Mouse (Mus musculus): Measurements from ENCODE around the gene Sun5. TPM values are rescaled to one million over a fixed set of nuclear protein-coding genes. Genes with fewer than 3 reads are reported as not detected.
"Not testable (repeated sequence)": the region's sequence is repeated elsewhere in the genome, so short reads cannot be mapped to it uniquely, and the experiment has no call there.

Gene Sun5
- total and polyA plus RNA-seq, 2 experiments from 2014 or later: not detected

DNA sequence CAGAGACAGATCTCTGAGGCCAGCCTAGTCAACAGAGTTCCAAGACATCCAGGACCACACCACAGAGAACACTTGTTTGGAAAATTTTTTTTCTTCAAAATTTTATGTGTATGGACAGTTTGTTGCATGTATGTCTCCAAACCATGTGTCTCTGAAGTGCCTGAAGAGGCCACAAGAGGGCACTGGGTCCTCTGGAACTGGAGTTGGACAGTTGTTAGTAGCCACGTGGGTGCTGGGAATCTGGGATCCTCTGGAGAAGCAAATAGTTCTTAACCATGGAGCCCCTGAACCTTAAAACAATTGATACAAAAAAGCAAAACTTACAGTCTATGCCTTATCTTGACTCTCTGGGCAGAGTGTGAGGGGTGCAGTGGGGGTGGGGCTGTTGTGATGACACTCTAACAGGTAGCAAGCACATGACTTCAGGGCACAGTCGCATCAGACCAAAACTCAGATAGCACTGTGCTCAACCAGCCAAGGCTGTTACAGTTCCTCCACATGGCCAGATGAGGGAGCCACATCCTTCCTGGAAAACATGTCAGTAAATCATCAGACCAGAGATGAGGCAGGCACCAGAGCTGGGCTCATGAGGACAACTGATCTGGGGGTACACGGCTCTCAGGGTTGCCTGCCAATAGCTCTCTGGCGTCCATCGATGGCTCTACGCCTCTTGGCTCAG, 20.4 kb downstream of the Sun5 start:
- no peak overlapping the region for H3K27ac ChIP-seq
- no peaks in the 10 kb centered on the region for H3K9me3 ChIP-seq (ENCODE audit: low read length)
- no peak overlapping the region for H3K4me3 ChIP-seq (ENCODE audit: low read length)
- no peaks in the 10 kb centered on the region for H3K36me3 ChIP-seq (ENCODE audit: insufficient read depth, low read length)
- peak; percentile 58 for TF ChIP-seq CTCF (IDR thresholded peaks at IDR 0.05; ENCODE audit: low read depth)
- H3K4me2 ChIP-seq (ENCODE audit: low read depth, low read length): no peak overlapping the region
- no peaks in the 10 kb centered on the region for H3K4me1 ChIP-seq (ENCODE audit: insufficient read depth, low read length)
- no peaks in the 10 kb centered on the region for H3K27me3 ChIP-seq (ENCODE audit: insufficient read depth, low read length)
- DNase-seq (ENCODE audit: low spot score): peak; percentile 42
- no peak overlapping the region for H3K9ac ChIP-seq (replicated peaks; ENCODE audit: low read length)
- peak; percentile 18; the same call in 1 of the 2 replicates for ATAC-seq
- 82% methylated on average over 6 of the region's 6 CpGs for WGBS

DNA sequence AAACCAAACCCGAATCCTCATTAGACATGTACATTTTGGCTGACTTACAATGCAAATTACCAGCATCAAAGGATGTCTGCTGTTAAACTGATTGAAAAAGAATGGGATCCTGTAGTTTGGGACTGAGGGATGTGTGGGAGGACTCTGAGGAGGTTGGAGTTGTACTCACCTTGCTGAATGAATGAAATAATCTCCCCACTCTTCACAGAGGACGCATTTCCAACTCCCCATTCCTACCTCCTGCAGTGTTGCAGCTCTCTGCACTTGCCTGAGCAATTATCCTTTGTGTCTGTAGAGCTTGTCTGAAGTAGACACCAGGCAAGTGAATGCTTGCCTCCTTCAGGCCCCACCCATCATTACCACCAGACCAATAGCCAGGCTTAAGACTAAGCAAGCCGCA, 22.5 kb downstream of the Sun5 start:
- 74% methylated on average over 3 of the region's 3 CpGs for WGBS
- TF ChIP-seq CTCF (IDR thresholded peaks at IDR 0.05; ENCODE audit: low read depth): no peak
- Histone ChIP-seq H3K27me3 (ENCODE audit: insufficient read depth, low read length) (no peaks in the 10 kb centered on the region), H3K4me3 (ENCODE audit: low read length) (no peak overlapping the region), H3K27ac (no peak overlapping the region), H3K9ac (replicated peaks; ENCODE audit: low read length) (no peak overlapping the region), H3K4me1 (ENCODE audit: insufficient read depth, low read length) (no peaks in the 10 kb centered on the region), H3K4me2 (ENCODE audit: low read depth, low read length) (no peak overlapping the region), H3K36me3 (ENCODE audit: insufficient read depth, low read length) (no peaks in the 10 kb centered on the region), H3K9me3 (ENCODE audit: low read length) (no peaks in the 10 kb centered on the region)
- no peak for ATAC-seq
- no peak for DNase-seq (ENCODE audit: low spot score)

DNA sequence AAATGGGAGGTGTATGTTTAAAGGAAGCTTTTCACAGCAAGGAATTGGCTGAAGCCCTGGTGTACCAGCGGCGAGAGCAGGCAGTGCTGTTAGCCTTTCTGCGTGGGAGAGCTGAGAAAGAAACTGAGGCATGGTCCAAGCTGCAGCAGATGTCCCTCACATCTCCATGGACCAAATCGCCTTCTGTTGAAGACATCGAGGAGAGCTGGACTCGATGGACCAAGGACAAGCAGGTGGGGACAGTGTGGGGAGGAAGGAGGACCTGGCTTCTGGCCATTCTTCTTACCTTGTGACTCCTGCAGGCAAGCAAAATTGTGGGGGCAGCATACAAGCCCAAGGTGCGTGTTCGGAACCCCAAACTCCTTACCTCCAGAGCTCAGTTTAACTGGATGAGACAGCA, 28.0 kb downstream of the Sun5 start:
- Histone ChIP-seq H3K9me3 (ENCODE audit: low read length) (no peaks in the 10 kb centered on the region), H3K4me2 (ENCODE audit: low read depth, low read length) (no peak overlapping the region), H3K4me1 (ENCODE audit: insufficient read depth, low read length) (no peaks in the 10 kb centered on the region), H3K36me3 (ENCODE audit: insufficient read depth, low read length) (no peaks in the 10 kb centered on the region), H3K27ac (no peak overlapping the region), H3K27me3 (ENCODE audit: insufficient read depth, low read length) (no peaks in the 10 kb centered on the region), H3K9ac (replicated peaks; ENCODE audit: low read length) (no peak overlapping the region), H3K4me3 (ENCODE audit: low read length) (no peak overlapping the region)
- DNase-seq (ENCODE audit: low spot score) (no peak), ATAC-seq (no peak)
- no peak for TF ChIP-seq CTCF (IDR thresholded peaks at IDR 0.05; ENCODE audit: low read depth)
- 77% methylated on average over 8 of the region's 8 CpGs for WGBS

DNA sequence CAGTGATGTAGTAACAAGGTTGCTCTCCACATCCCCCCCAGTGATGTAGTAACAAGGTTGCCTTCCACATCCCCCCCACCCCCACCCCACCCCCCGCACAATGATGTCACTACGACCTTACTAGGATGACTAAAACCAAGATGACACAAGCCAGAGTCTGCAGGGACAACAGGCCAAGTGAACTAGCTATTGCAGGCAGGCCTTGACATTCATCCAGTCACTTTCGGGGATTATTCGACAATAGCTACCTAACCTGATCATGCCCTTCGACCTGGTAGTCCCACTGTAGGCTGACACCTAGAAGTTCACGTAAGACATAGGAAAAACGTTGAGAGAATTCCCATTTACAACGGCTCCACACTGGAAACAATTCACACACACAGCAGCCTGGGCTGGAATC, 37.6 kb downstream of the Sun5 start:
- H3K27ac ChIP-seq: no peak overlapping the region
- H3K36me3 ChIP-seq (ENCODE audit: insufficient read depth, low read length): no peaks in the 10 kb centered on the region
- no peak for TF ChIP-seq CTCF (IDR thresholded peaks at IDR 0.05; ENCODE audit: low read depth)
- H3K27me3 ChIP-seq (ENCODE audit: insufficient read depth, low read length): no peaks in the 10 kb centered on the region
- no peaks in the 10 kb centered on the region for H3K4me1 ChIP-seq (ENCODE audit: insufficient read depth, low read length)
- DNase-seq (ENCODE audit: low spot score) (no peak), ATAC-seq (no peak)
- no peak overlapping the region for H3K4me2 ChIP-seq (ENCODE audit: low read depth, low read length)
- 92% methylated on average over 8 of the region's 8 CpGs for WGBS
- H3K4me3 ChIP-seq (ENCODE audit: low read length): no peak overlapping the region
- no peak overlapping the region for H3K9ac ChIP-seq (replicated peaks; ENCODE audit: low read length)
- no peaks in the 10 kb centered on the region for H3K9me3 ChIP-seq (ENCODE audit: low read length)

DNA sequence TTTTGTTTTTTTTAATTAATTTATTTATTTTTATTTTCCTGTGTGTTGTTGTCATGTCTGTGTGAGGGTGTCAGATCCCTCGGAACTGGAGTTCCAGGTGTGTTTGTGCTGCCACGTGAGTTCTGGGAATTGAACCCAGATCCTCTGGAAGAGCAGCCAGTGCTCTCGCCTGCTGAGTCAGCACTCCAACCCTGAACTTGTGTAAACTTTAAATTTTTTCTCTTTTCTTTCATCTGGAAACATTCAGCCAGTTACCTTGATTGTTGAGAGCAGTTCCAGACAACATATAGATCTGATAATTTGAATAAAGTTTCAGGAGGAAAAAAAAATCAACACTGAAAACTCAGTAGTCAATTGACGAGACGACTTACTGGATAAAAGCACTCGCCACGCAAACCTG, 42.2 kb downstream of the Sun5 start:
- Histone ChIP-seq H3K4me2 (ENCODE audit: low read depth, low read length) (no peak overlapping the region), H3K27me3 (ENCODE audit: insufficient read depth, low read length) (no peaks in the 10 kb centered on the region), H3K4me3 (ENCODE audit: low read length) (no peak overlapping the region), H3K36me3 (ENCODE audit: insufficient read depth, low read length) (no peaks in the 10 kb centered on the region), H3K27ac (no peak overlapping the region), H3K9me3 (ENCODE audit: low read length) (no peaks in the 10 kb centered on the region), H3K4me1 (ENCODE audit: insufficient read depth, low read length) (0 out of 2 replicates have a peak, but pooled peaks cover 6% of the 10 kb centered on the region), H3K9ac (replicated peaks; ENCODE audit: low read length) (no peak overlapping the region)
- no peak for TF ChIP-seq CTCF (IDR thresholded peaks at IDR 0.05; ENCODE audit: low read depth)
- DNase-seq (ENCODE audit: low spot score) (no peak), ATAC-seq (no peak)
- 90% methylated on average over 7 of the region's 7 CpGs for WGBS

DNA sequence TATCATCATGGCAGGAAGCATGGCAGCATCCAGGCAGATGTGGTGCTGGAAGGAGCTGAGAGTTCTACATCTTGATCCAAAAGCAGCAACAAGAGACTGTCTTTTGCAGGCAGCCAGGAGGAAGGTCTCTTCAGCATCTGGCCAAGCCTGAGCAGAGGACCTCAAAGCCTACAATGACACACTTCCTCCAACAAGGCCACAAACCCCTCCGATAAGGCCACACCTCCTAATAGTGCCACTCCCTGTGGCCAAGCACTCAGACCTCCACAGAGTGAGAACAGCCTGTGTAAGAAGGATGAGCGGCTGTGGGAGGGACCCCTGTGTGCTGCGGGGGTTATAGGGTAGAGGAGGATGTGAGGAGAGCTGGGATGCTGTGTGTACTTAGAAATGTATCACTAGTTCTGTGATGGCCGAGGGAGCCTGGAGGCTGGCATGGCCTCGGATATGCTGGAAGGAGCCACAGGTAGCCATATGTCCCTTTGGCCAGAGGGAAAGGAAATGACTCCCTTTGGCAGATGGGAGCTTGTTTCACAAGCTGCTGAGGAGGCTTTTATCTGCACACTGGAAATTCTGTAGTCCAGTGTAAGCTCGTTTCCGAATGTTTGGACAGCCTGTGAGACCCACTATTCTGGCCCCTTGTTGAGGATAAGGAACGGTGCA, 43.6 kb downstream of the Sun5 start:
- Histone ChIP-seq H3K27ac (no peak overlapping the region), H3K4me2 (ENCODE audit: low read depth, low read length) (no peak overlapping the region), H3K4me3 (ENCODE audit: low read length) (no peak overlapping the region), H3K36me3 (ENCODE audit: insufficient read depth, low read length) (no peaks in the 10 kb centered on the region), H3K9ac (replicated peaks; ENCODE audit: low read length) (no peak overlapping the region), H3K4me1 (ENCODE audit: insufficient read depth, low read length) (0 out of 2 replicates have a peak, but pooled peaks cover 6% of the 10 kb centered on the region), H3K27me3 (ENCODE audit: insufficient read depth, low read length) (no peaks in the 10 kb centered on the region), H3K9me3 (ENCODE audit: low read length) (no peaks in the 10 kb centered on the region)
- no peak for TF ChIP-seq CTCF (IDR thresholded peaks at IDR 0.05; ENCODE audit: low read depth)
- ATAC-seq (no peak), DNase-seq (ENCODE audit: low spot score) (peak; percentile 18)
- 71% methylated on average over 8 of the region's 8 CpGs for WGBS

DNA sequence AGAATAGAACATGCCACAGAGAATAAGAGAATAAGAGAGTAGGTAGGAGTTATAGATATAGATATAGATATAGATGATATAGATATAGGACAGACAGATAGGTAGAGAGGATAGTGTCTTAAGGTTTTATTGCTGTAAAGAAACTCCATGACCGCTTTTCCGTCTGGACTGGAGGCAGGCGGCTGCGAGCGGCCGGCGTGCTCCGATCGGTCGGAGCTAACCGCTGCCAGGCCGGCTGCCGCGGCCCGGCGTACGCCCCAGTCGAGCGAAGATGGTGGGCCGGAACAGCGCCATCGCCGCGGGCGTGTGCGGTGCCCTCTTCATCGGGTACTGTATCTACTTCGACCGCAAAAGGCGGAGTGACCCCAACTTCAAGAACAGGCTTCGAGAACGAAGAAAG, 45.0 kb downstream of the Sun5 start:
- not testable (repeated sequence) for H3K27ac ChIP-seq; H3K27me3 ChIP-seq (ENCODE audit: insufficient read depth, low read length); ATAC-seq; H3K4me1 ChIP-seq (ENCODE audit: insufficient read depth, low read length); H3K4me3 ChIP-seq (ENCODE audit: low read length); DNase-seq (ENCODE audit: low spot score); H3K9ac ChIP-seq (replicated peaks; ENCODE audit: low read length); H3K4me2 ChIP-seq (ENCODE audit: low read depth, low read length); H3K9me3 ChIP-seq (ENCODE audit: low read length); H3K36me3 ChIP-seq (ENCODE audit: insufficient read depth, low read length)
- 79% methylated on average over 32 of the region's 32 CpGs for WGBS

Data from hindbrain, postnatal 0 days (tissue).